Mouse (Mus musculus): ENCODE measurements at regions not wholly inside any gene's neighbourhood (a gene's known extent, or its start where the extent isn't known, plus 50 kb on each side); places are given as distances from the start of the nearest gene placed in this dataset.

GRCm38 (mm10) chr9:120765292-120765691 is 163.7 kb upstream of the Ctnnb1 start:
- DNase-seq (ENCODE audit: low spot score in 2 of 2) = no peak

- no peak for DNase-seq (ENCODE audit: low spot score in 2 of 2)
Observed at GRCm38 (mm10) chr9:120766881-120767280, 162.1 kb upstream of the Ctnnb1 start.

GRCm38 (mm10) chr9:120767396-120767795 is 161.6 kb upstream of the Ctnnb1 start:
- DNase-seq (ENCODE audit: low spot score in 2 of 2) = no peak

- no peak for DNase-seq (ENCODE audit: low spot score in 2 of 2)
Observed at GRCm38 (mm10) chr9:120769056-120769455, 160.0 kb upstream of the Ctnnb1 start.

- DNase-seq (ENCODE audit: low spot score in 2 of 2) = no peak
Observed at GRCm38 (mm10) chr9:120769679-120770078, 159.3 kb upstream of the Ctnnb1 start.

GRCm38 (mm10) chr9:120770886-120771285 is 158.1 kb upstream of the Ctnnb1 start:
- DNase-seq (ENCODE audit: low spot score in 2 of 2) = no peak

GRCm38 (mm10) chr9:120771896-120772530 is 157.0 kb upstream of the Ctnnb1 start:
- DNase-seq (ENCODE audit: low spot score in 2 of 2) = no peak

GRCm38 (mm10) chr9:120774251-120774650 is 154.8 kb upstream of the Ctnnb1 start:
- peak; percentile 18 to 28 for DNase-seq (ENCODE audit: low spot score in 2 of 2)

GRCm38 (mm10) chr9:120774772-120775171 is 154.2 kb upstream of the Ctnnb1 start:
- no peak for DNase-seq (ENCODE audit: low spot score in 2 of 2)

- peak in 1 of 2 experiments; percentile 3 for DNase-seq (ENCODE audit: low spot score in 2 of 2)
Observed at GRCm38 (mm10) chr9:120775721-120776120, 153.3 kb upstream of the Ctnnb1 start.

- DNase-seq (ENCODE audit: low spot score in 2 of 2) = peak; percentile 78 to 87
Observed at GRCm38 (mm10) chr9:120776456-120777001, 152.5 kb upstream of the Ctnnb1 start.

- no peak for DNase-seq (ENCODE audit: low spot score in 2 of 2)
Observed at GRCm38 (mm10) chr9:120777016-120777415, 152.0 kb upstream of the Ctnnb1 start.

GRCm38 (mm10) chr9:120777501-120777900 is 151.5 kb upstream of the Ctnnb1 start:
- no peak for DNase-seq (ENCODE audit: low spot score in 2 of 2)

- no peak for DNase-seq (ENCODE audit: low spot score in 2 of 2)
Observed at GRCm38 (mm10) chr9:120778423-120778822, 150.6 kb upstream of the Ctnnb1 start.

- DNase-seq (ENCODE audit: low spot score in 2 of 2) = no peak
Observed at GRCm38 (mm10) chr9:120794210-120794609, 134.8 kb upstream of the Ctnnb1 start.

GRCm38 (mm10) chr9:120796111-120796880 is 132.7 kb upstream of the Ctnnb1 start:
- DNase-seq (ENCODE audit: low spot score in 2 of 2) = peak in 1 of 2 experiments; percentile 15

GRCm38 (mm10) chr9:120797996-120798663 is 130.9 kb upstream of the Ctnnb1 start:
- no peak for DNase-seq (ENCODE audit: low spot score in 2 of 2)

GRCm38 (mm10) chr9:120798901-120799300 is 130.1 kb upstream of the Ctnnb1 start:
- no peak for DNase-seq (ENCODE audit: low spot score in 2 of 2)

GRCm38 (mm10) chr9:120802646-120803045 is 126.4 kb upstream of the Ctnnb1 start:
- no peak for DNase-seq (ENCODE audit: low spot score in 2 of 2)

GRCm38 (mm10) chr9:120804760-120805294 is 124.2 kb upstream of the Ctnnb1 start:
- DNase-seq (ENCODE audit: low spot score in 2 of 2) = no peak

GRCm38 (mm10) chr9:120808741-120809425 is 120.1 kb upstream of the Ctnnb1 start:
- DNase-seq (ENCODE audit: low spot score in 2 of 2) = no peak

Measured in natural killer cell, adult 2 months (primary cell).